Mouse (Mus musculus): ENCODE data around the gene Rdh16f2.

DNA sequence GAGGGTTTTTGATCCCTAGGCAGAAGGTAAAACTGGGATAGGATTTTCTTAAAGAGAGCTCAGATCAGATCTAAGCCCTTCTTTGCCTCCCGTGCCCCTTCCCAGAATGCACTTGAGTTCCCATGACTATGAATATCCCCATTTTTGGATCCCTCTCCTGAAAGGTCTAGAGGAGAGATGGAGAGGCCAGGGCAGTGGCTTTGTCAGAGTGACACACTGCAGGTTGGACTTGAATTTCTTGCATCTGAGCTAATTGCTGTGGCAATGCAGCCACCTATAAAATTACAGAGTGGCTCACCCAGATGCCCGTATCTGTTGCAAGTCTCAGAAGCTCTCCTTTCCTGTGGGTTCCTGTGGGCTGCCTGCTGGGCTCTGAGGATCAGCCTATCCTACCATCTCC, 31.9 kb downstream of the Rdh16f2 start, which contains the start of gene Sdr9c7:
- TF ChIP-seq CTCF (IDR thresholded peaks at IDR 0.05; ENCODE audit: low read depth, low read length) (no peak), EP300 (IDR thresholded peaks at IDR 0.05; ENCODE audit: insufficient read depth, low read depth, low read length) (no peak), POLR2A (IDR thresholded peaks at IDR 0.05; ENCODE audit: insufficient read depth, low read length) (no peak)
